Mouse (Mus musculus) intestine, postnatal 0 days (tissue): ENCODE measurements at regions not wholly inside any gene's neighbourhood (a gene's known extent, or its start where the extent isn't known, plus 50 kb on each side); places are given as distances from the start of the nearest gene placed in this dataset.

Experiments used
- ATAC-seq: fragments of 200-750 bp; cut with Nextera tagmentation; 2 replicates; pipeline ENCODE4 v1.8.0; 2017; ENCODE audit warnings: mild to moderate bottlenecking, moderate TSS enrichment, moderate library complexity
- H3K27ac ChIP-seq: fragments of 300-500 bp; sonication (generic); 2 replicates; pipeline ENCODE4 v1.5.1; 2014; ENCODE audit warnings: mild to moderate bottlenecking, low read depth, low read length, moderate library complexity
- H3K27me3 ChIP-seq: fragments of 300-500 bp; sonication (generic); replicated peaks from 2 replicates; pipeline ENCODE4 v1.6.1; 2014; ENCODE audit warnings: low read length, mixed read lengths; ENCODE audit not compliant: control insufficient read depth, insufficient read depth
- H3K36me3 ChIP-seq: fragments of 300-500 bp; sonication (generic); 2 replicates; pipeline ENCODE4 v1.6.1; 2014; ENCODE audit warnings: mild to moderate bottlenecking, moderate library complexity; ENCODE audit not compliant: control insufficient read depth, insufficient read depth
- H3K4me1 ChIP-seq: fragments of 300-500 bp; sonication (generic); replicated peaks from 2 replicates; pipeline ENCODE4 v1.6.1; 2014; ENCODE audit warnings: antibody characterized with exemption, low read length, mixed read lengths; ENCODE audit not compliant: control insufficient read depth, insufficient read depth
- H3K4me2 ChIP-seq: fragments of 300-500 bp; sonication (generic); replicated peaks from 2 replicates; pipeline ENCODE4 v1.6.1; 2014; ENCODE audit warnings: low read depth, mild to moderate bottlenecking, moderate library complexity
- H3K4me3 ChIP-seq: fragments of 300-500 bp; sonication (generic); 2 replicates; pipeline ENCODE4 v1.5.1; 2014; ENCODE audit warnings: low read depth, low read length
- H3K9ac ChIP-seq: fragments of 300-500 bp; sonication (generic); 2 replicates; pipeline ENCODE4 v1.6.1; 2014; ENCODE audit warnings: mild to moderate bottlenecking, low read depth, low read length
- H3K9me3 ChIP-seq: fragments of 300-500 bp; sonication (generic); 2 replicates; pipeline ENCODE4 v1.6.1; 2016; ENCODE audit warnings: mixed run types; ENCODE audit not compliant: control insufficient read depth
- CTCF ChIP-seq: sonication (generic); IDR thresholded peaks from 2 replicates; pipeline ENCODE4 v1.5.1; 2016; ENCODE audit warnings: low read depth, mild to moderate bottlenecking, control low read depth, antibody characterized with exemption, moderate library complexity
- WGBS: fragments of 180-500 bp; shearing (Covaris S2); extraction: QIAGEN DNeasy Blood & Tissue Kit; methylation state at CpG from one replicate; pipeline ENCODE4 v1.1.7; 2014; 5-methylcytosine and 5-hydroxymethylcytosine counted together

- ATAC-seq, result no peak
- Histone ChIP-seq H3K4me2 (no peak overlapping the region), H3K4me3 (no peak overlapping the region), H3K9ac (no peak overlapping the region), H3K27ac (no peak overlapping the region), H3K4me1 (no peaks in the 10 kb centered on the region), H3K36me3 (no peaks in the 10 kb centered on the region), H3K27me3 (no peaks in the 10 kb centered on the region), H3K9me3 (no peaks in the 10 kb centered on the region)
- TF ChIP-seq CTCF, result no peak
- 66% methylated on average over 11 of the region's 11 CpGs for WGBS
Observed at GRCm38 (mm10) chr9:43990124-43990523, 53.1 kb upstream of the Thy1 start.

DNA sequence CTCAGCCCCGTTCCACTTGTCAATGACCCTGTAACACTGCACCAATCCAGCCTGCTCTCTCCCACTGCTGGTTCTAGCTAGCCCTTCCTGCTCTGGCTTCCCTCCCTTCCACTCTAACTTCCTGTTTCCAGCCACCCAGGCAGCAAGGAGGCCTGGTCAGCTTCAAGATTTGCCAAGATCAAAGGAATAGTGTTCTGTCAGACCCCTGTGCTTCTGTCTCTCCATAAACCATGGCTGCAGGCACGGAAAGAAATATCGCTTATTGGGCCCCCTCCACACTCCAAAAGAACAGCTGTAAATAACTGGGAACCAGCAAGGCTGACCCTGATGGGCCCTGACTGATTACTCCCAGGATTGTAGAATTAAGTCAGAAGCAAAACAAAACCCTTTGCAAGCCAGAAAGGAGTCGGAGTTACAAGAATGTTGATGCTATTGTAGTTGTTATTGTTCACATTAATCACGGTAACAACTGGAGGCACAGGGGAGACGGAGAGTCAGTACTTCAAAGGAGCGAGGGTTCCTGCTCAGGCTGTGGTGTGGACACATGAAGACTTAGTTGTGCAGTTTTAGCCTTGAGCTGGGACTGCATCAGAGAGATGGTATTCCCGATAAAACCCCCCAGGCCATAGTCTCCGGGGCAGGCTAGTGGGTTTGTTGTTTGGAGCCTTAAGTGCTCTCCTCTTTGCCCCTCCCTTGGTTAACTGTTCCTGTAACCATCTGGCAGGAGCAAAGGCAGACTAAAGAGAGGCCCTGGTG lies 49.8 kb upstream of the Thy1 start:
- Histone ChIP-seq H3K27ac (no peak overlapping the region), H3K4me1 (no peaks in the 10 kb centered on the region), H3K36me3 (no peaks in the 10 kb centered on the region), H3K9ac (no peak overlapping the region), H3K4me3 (no peak overlapping the region), H3K4me2 (no peak overlapping the region), H3K27me3 (no peaks in the 10 kb centered on the region), H3K9me3 (no peaks in the 10 kb centered on the region)
- ATAC-seq, result no peak
- TF ChIP-seq CTCF, result no peak
- 34% methylated on average over 9 of the region's 9 CpGs for WGBS
